Mouse (Mus musculus) hindlimb bud, embryonic 11.5 days (tissue): ENCODE measurements around the gene Phf1.
A peak's percentile ranks its signal among the peaks of the same experiment; 100 is the strongest.

ENCODE experiments used
- DNase-seq: peaks from one replicate; pipeline ENCODE4 v3.0.0-alpha.2; 2012; ENCODE audit warnings: low read depth, low spot score; ENCODE audit errors: extremely low spot score

Gene Phf1

GRCm38 (mm10) chr17:26933419-26933818 is 567 bp downstream of the Phf1 start:
- no peak for DNase-seq

- no peak for DNase-seq
Measured at GRCm38 (mm10) chr17:26933885-26934827, 1.3 kb downstream of the Phf1 start.

- no peak for DNase-seq
Measured at GRCm38 (mm10) chr17:26935027-26935426, 2.2 kb downstream of the Phf1 start.

- no peak for DNase-seq
Measured at GRCm38 (mm10) chr17:26936453-26936852, 3.6 kb downstream of the Phf1 start.

GRCm38 (mm10) chr17:26936921-26937695 is 4.3 kb downstream of the Phf1 start:
- no peak for DNase-seq

- no peak for DNase-seq
Measured at GRCm38 (mm10) chr17:26937883-26938695, 5.2 kb downstream of the Phf1 start.

GRCm38 (mm10) chr17:26938731-26939130 is 5.9 kb downstream of the Phf1 start:
- DNase-seq = no peak

GRCm38 (mm10) chr17:26939178-26939972 is 6.5 kb downstream of the Phf1 start, which contains the start of gene Cuta:
Gene Cuta, minus strand, starts transcription at chr17:26939569.
- DNase-seq = peak; percentile 96

GRCm38 (mm10) chr17:26939973-26940300 is 7.1 kb downstream of the Phf1 start:
- no peak for DNase-seq

GRCm38 (mm10) chr17:26941031-26941789 is 8.4 kb downstream of the Phf1 start, which contains the start of gene Syngap1:
Gene Syngap1, plus strand, starts transcription at chr17:26941253.
- DNase-seq = no peak

GRCm38 (mm10) chr17:26941841-26942570 is 9.2 kb downstream of the Phf1 start:
- no peak for DNase-seq

GRCm38 (mm10) chr17:26945824-26946495 is 13.1 kb downstream of the Phf1 start:
- DNase-seq = no peak

- no peak for DNase-seq
Measured at GRCm38 (mm10) chr17:26946567-26946966, 13.7 kb downstream of the Phf1 start.

- no peak for DNase-seq
Measured at GRCm38 (mm10) chr17:26947231-26948100, 14.6 kb downstream of the Phf1 start.

GRCm38 (mm10) chr17:26948316-26949050 is 15.6 kb downstream of the Phf1 start:
- DNase-seq = no peak

GRCm38 (mm10) chr17:26949051-26949577 is 16.3 kb downstream of the Phf1 start:
- no peak for DNase-seq
